Mouse (Mus musculus) limb, embryonic 11.5 days (tissue): ENCODE results near the gene Micu1. TPM values are rescaled to one million over a fixed set of nuclear protein-coding genes. Genes with fewer than 3 reads are reported as not detected.
A peak's percentile ranks its signal among the peaks of the same experiment; 100 is the strongest.
"Not testable (repeated sequence)": the region's sequence is repeated elsewhere in the genome, so short reads cannot be mapped to it uniquely, and the experiment has no call there.

Experiments used
- ATAC-seq: fragments of 200-750 bp; cut with Nextera tagmentation; 2 replicates; pipeline ENCODE4 v1.8.0; 2017; ENCODE audit warnings: low read depth; ENCODE audit not compliant: insufficient number of reproducible peaks, low FRiP score, low TSS enrichment
- DNase-seq: peaks from one replicate; pipeline ENCODE4 v3.0.0-alpha.2; 2015; ENCODE audit warnings: low spot score
- H3K27ac ChIP-seq: fragments of 300-500 bp; sonication (generic); replicated peaks from 2 replicates; pipeline ENCODE4 v1.5.1; 2014; ENCODE audit warnings: low read depth, mild to moderate bottlenecking, low read length
- H3K27me3 ChIP-seq: fragments of 300-500 bp; sonication (generic); 2 replicates; pipeline ENCODE4 v1.6.1; 2014; ENCODE audit warnings: mild to moderate bottlenecking, low read length, mixed read lengths; ENCODE audit not compliant: control insufficient read depth, insufficient read depth
- H3K36me3 ChIP-seq: fragments of 300-500 bp; sonication (generic); 2 replicates; pipeline ENCODE4 v1.6.1; 2014; ENCODE audit warnings: mild to moderate bottlenecking, low read length, moderate library complexity, mixed read lengths; ENCODE audit not compliant: control insufficient read depth, insufficient read depth
- H3K4me1 ChIP-seq: fragments of 300-500 bp; sonication (generic); 2 replicates; pipeline ENCODE4 v1.6.1; 2014; ENCODE audit warnings: low read length, mixed read lengths; ENCODE audit not compliant: control insufficient read depth, insufficient read depth
- H3K4me2 ChIP-seq: fragments of 300-500 bp; sonication (generic); 2 replicates; pipeline ENCODE4 v1.6.1; 2014; ENCODE audit warnings: low read depth, mild to moderate bottlenecking, moderate library complexity; ENCODE audit not compliant: severe bottlenecking
- H3K4me3 ChIP-seq: fragments of 300-500 bp; sonication (generic); 2 replicates; pipeline ENCODE4 v1.5.1; 2014; ENCODE audit warnings: low read depth, low read length
- H3K9ac ChIP-seq: fragments of 300-500 bp; sonication (generic); 2 replicates; pipeline ENCODE4 v1.6.1; 2014; ENCODE audit warnings: mild to moderate bottlenecking, low read length
- H3K9me3 ChIP-seq: fragments of 300-500 bp; sonication (generic); 2 replicates; pipeline ENCODE4 v1.6.1; 2016; ENCODE audit warnings: low read length; ENCODE audit not compliant: control insufficient read depth
- WGBS: fragments of 180-500 bp; shearing (Covaris S2); extraction: QIAGEN DNeasy Blood & Tissue Kit; methylation state at CpG from one replicate; pipeline ENCODE4 v1.1.7; 2014; 5-methylcytosine and 5-hydroxymethylcytosine counted together
- polyA plus RNA-seq: library from polyadenylated mRNA; unstranded; fragments of >200 nt; fragmentation: Nextera tagmentation; extraction: Ambion mirVana; gene quantifications from 2 replicates; pipeline ENCODE4 v1.2.1, GENCODE M21; 2014

The Micu1 gene
- polyA plus RNA-seq, 1 experiment from 2014 or later, result 50.4 TPM

- Histone ChIP-seq H3K4me3 (no peak overlapping the region), H3K4me2 (no peak overlapping the region), H3K36me3 (no peaks in the 10 kb centered on the region), H3K4me1 (no peaks in the 10 kb centered on the region), H3K9ac (no peak overlapping the region), H3K27me3 (no peaks in the 10 kb centered on the region), H3K9me3 (no peaks in the 10 kb centered on the region), H3K27ac (no peak overlapping the region)
- DNase-seq (no peak), ATAC-seq (no peak)
- WGBS, result 81% methylated on average over 5 of the region's 5 CpGs
Observed at GRCm38 (mm10) chr10:59873613-59874012, 171.3 kb downstream of the Micu1 start.

- no peak overlapping the region for H3K4me3 ChIP-seq
- H3K27ac ChIP-seq, result no peak overlapping the region
- H3K4me2 ChIP-seq, result no peak overlapping the region
- H3K27me3 ChIP-seq, result no peaks in the 10 kb centered on the region
- DNase-seq, result no peak
- WGBS, result 40% methylated on average over 1 of the region's 1 CpGs
- no peaks in the 10 kb centered on the region for H3K9me3 ChIP-seq
- ATAC-seq, result no peak
- H3K9ac ChIP-seq, result no peak overlapping the region
- no peaks in the 10 kb centered on the region for H3K4me1 ChIP-seq
- H3K36me3 ChIP-seq, result no peaks in the 10 kb centered on the region
Observed at GRCm38 (mm10) chr10:59875396-59875795, 173.1 kb downstream of the Micu1 start.

- DNase-seq, H3K9ac ChIP-seq, H3K27ac ChIP-seq, H3K9me3 ChIP-seq, H3K4me3 ChIP-seq, H3K36me3 ChIP-seq, H3K4me2 ChIP-seq, H3K27me3 ChIP-seq, ATAC-seq, H3K4me1 ChIP-seq: not testable (repeated sequence)
- WGBS, result 92% methylated on average over 3 of the region's 4 CpGs
Observed at GRCm38 (mm10) chr10:59876698-59877097, 174.4 kb downstream of the Micu1 start.

GRCm38 (mm10) chr10:59877421-59878117 is 175.3 kb downstream of the Micu1 start:
- H3K9me3 ChIP-seq, result no peaks in the 10 kb centered on the region
- 0 out of 2 replicates have a peak, but pooled peaks cover 4% of the 10 kb centered on the region for H3K4me1 ChIP-seq
- no peaks in the 10 kb centered on the region for H3K27me3 ChIP-seq
- no peak overlapping the region for H3K4me2 ChIP-seq
- no peaks in the 10 kb centered on the region for H3K36me3 ChIP-seq
- H3K27ac ChIP-seq, result no peak overlapping the region
- 76% methylated on average over 15 of the region's 15 CpGs for WGBS
- DNase-seq (no peak), ATAC-seq (no peak)
- no peak overlapping the region for H3K4me3 ChIP-seq
- no peak overlapping the region for H3K9ac ChIP-seq

GRCm38 (mm10) chr10:59878823-59879222 is 176.5 kb downstream of the Micu1 start:
- DNase-seq (no peak), ATAC-seq (no peak)
- Histone ChIP-seq H3K4me1 (0 out of 2 replicates have a peak, but pooled peaks cover 4% of the 10 kb centered on the region), H3K9me3 (no peaks in the 10 kb centered on the region), H3K36me3 (0 out of 2 replicates have a peak, but pooled peaks cover 2% of the 10 kb centered on the region), H3K27ac (no peak overlapping the region), H3K9ac (no peak overlapping the region), H3K4me3 (peak overlapping the region; percentile 94), H3K4me2 (peak overlapping the region; percentile 69), H3K27me3 (no peaks in the 10 kb centered on the region)
- 21% methylated on average over 5 of the region's 5 CpGs for WGBS

GRCm38 (mm10) chr10:59879255-59880028 is 177.2 kb downstream of the Micu1 start, which contains the start of gene Dnajb12:
Dnajb12 (plus strand) TSS chr10:59879556.
- under 1% methylated on average over 74 of the region's 80 CpGs for WGBS

GRCm38 (mm10) chr10:59880029-59880386 is 177.7 kb downstream of the Micu1 start:
- ATAC-seq (peak; percentile 65; the same call in 1 of the 2 replicates), DNase-seq (no peak)
- Histone ChIP-seq H3K9me3 (no peaks in the 10 kb centered on the region), H3K4me3 (peak overlapping the region; percentile 94), H3K36me3 (0 out of 2 replicates have a peak, but pooled peaks cover 2% of the 10 kb centered on the region), H3K9ac (peak overlapping the region; percentile 98), H3K4me2 (peak overlapping the region; percentile 69), H3K27me3 (no peaks in the 10 kb centered on the region), H3K27ac (peak overlapping the region; percentile 99), H3K4me1 (0 out of 2 replicates have a peak, but pooled peaks cover 4% of the 10 kb centered on the region)
- under 1% methylated on average over 13 of the region's 13 CpGs for WGBS

More at GRCm38 (mm10) chr10:59879255-59880028, 177.2 kb downstream of the Micu1 start, which contains the start of gene Dnajb12:
- Histone ChIP-seq H3K9me3 (no peaks in the 10 kb centered on the region), H3K4me3 (peak within 1 kb of the TSS; percentile 94), H3K4me1 (0 out of 2 replicates have a peak, but pooled peaks cover 4% of the 10 kb centered on the region), H3K9ac (peak within 1 kb of the TSS; percentile 98), H3K4me2 (peak within 1 kb of the TSS; percentile 69), H3K36me3 (0 out of 2 replicates have a peak, but pooled peaks cover 2% of the 10 kb centered on the region), H3K27ac (peak within 1 kb of the TSS; percentile 99), H3K27me3 (no peaks in the 10 kb centered on the region)
- peak; percentile 90 for ATAC-seq
- DNase-seq, result peak; percentile 94

GRCm38 (mm10) chr10:59880837-59881236 is 178.6 kb downstream of the Micu1 start:
- no peak for ATAC-seq
- Histone ChIP-seq H3K27me3 (no peaks in the 10 kb centered on the region), H3K36me3 (0 out of 2 replicates have a peak, but pooled peaks cover 2% of the 10 kb centered on the region), H3K4me3 (peak overlapping the region; percentile 94), H3K9ac (no peak overlapping the region), H3K27ac (no peak overlapping the region), H3K4me1 (0 out of 2 replicates have a peak, but pooled peaks cover 4% of the 10 kb centered on the region), H3K9me3 (no peaks in the 10 kb centered on the region), H3K4me2 (peak overlapping the region; percentile 69)
- no peak for DNase-seq
- 91% methylated on average over 7 of the region's 7 CpGs for WGBS
